Mouse (Mus musculus): ENCODE data around the gene Dgkb. TPM values are rescaled to one million over a fixed set of nuclear protein-coding genes. Genes with fewer than 3 reads are reported as not detected.

The Dgkb gene
- not detected in 2 replicates for total RNA-seq (2017)

DNA sequence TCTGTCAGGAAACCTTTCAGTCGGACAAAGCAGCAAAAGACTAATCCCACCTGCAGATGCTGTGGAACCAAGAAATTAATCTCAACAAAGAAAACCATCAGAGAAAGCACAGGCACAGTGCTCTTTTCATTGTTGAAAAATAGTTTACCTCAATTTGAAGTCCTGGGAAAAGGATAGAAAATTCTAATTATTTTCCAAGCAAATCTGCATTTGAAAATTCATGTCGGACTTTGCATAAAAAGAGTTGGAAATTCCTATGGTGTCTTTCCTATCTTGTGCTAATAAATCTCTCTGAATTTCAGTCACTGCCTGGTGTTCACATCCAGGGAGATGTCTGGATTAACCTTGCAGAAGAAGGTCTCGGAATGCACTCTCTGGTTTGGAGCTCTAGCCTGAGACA is at the start of gene Dgkb:
Gene Dgkb (plus strand): TSS at position 301 of the 400 bp plus-strand sequence.
- ATAC-seq (replicated peaks in 1 of 2; ENCODE audit: insufficient read depth in 1 of 2, low FRiP score in 2 of 2, low TSS enrichment in 1 of 2, low read depth in 1 of 2, poor library complexity in 2 of 2, severe bottlenecking in 2 of 2): no peak

DNA sequence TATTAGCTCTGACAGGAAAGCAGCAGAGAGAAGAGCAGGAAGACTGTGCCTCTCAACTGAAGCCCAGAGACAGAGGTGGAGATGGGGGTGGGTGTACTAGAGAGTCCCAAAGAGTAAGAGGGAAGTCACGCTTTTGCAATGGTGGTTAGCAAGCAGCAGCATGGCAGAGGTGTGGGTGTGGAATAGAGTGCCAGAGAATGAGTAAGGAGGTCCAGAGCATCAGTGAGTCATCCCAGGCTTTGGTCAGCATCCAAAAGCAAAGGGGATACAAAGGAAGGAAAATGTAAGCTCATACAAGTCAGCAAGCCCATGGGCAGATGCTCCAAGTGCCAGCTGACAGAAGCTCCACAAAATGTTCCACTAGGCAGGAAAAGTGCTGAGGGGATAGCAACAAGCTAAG is 47.7 kb upstream of the Dgkb start:
- no peak for ATAC-seq (replicated peaks in 1 of 2; ENCODE audit: insufficient read depth in 1 of 2, low FRiP score in 2 of 2, low TSS enrichment in 1 of 2, low read depth in 1 of 2, poor library complexity in 2 of 2, severe bottlenecking in 2 of 2)

DNA sequence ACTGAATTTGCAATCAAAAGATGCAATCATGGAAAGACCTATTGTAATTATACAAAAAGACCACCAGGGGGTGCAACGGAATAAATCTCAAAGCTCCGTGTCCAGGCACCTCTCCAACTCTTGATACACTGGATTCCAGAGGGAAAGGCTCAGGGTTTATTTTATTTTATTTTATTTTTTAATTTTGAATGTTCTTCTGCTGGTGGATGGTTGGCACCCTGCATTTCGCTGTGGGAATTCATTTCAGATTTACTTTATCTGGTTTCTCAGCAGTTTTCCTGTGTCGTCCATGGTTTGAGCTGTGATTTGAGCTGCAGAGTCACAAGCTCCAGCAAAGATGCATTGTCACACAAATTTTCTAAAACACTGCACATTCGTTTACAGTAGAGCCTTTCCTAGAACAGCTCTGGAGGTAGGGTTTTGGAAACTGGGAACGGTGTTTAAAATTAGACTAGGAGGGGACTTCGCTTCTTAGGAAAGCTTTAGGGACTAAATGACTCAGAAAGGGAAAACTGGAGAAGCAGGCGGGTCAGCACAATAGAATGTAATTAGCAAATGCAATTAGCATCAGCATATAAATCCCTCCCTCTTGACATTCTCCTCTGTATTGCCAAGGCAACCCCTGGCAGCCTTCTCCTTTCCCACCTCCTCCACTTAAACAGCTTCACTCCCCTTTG is 43.7 kb upstream of the Dgkb start:
- no peak; a peak in 1 of 4 replicates for ATAC-seq (replicated peaks in 1 of 2; ENCODE audit: insufficient read depth in 1 of 2, low FRiP score in 2 of 2, low TSS enrichment in 1 of 2, low read depth in 1 of 2, poor library complexity in 2 of 2, severe bottlenecking in 2 of 2)

DNA sequence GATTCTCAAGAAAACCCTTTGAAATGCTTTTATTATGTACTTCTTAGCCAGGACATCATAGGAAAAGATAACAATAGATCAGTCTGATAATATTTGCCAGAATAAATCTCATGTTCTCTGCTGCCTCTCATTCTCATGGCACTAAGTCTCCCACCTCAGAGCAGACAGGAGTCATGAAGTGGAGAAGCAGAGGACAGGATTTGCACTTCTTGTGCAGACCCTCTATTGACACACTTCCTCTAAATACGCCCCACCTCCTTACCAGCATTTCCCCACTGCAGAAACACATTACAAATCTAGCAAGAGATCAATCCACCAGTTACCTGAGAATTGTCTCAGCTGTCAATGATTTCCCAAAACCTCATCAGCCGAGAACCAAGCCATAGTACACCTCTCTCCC is 42.9 kb upstream of the Dgkb start:
- no peak; a peak in 1 of 4 replicates for ATAC-seq (replicated peaks in 1 of 2; ENCODE audit: insufficient read depth in 1 of 2, low FRiP score in 2 of 2, low TSS enrichment in 1 of 2, low read depth in 1 of 2, poor library complexity in 2 of 2, severe bottlenecking in 2 of 2)

DNA sequence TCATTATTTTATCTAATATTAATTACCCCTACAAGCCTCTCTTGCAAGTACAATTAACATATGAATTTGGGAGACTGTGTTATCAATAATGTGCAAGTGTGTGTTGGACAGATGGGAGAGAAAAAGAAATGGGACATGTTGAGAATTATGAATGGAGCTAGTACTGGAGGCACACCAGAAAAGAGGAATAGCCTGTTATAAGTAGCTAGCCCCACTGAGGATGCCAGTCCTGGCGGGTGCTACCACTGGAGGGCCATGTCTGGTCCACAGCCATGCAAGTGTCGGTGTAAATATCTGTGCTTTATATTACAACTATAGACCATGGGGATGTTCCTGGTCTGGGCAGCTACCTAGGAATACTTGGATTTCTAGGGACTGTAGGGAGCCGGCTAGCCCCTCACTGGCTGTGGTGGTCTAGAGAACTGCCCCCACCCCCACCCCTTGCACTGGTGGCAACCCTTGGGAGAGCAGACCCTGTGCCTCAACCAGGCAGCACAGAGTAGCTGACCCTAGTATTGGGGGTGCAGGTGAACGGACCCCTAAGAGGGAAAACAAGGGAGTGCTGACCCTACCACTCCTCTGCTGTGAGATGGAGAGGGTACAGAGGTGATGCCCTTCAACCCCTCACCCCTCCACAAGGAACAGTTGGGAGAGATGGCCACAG is 21.1 kb upstream of the Dgkb start:
- no peak for ATAC-seq (replicated peaks in 1 of 2; ENCODE audit: insufficient read depth in 1 of 2, low FRiP score in 2 of 2, low TSS enrichment in 1 of 2, low read depth in 1 of 2, poor library complexity in 2 of 2, severe bottlenecking in 2 of 2)

DNA sequence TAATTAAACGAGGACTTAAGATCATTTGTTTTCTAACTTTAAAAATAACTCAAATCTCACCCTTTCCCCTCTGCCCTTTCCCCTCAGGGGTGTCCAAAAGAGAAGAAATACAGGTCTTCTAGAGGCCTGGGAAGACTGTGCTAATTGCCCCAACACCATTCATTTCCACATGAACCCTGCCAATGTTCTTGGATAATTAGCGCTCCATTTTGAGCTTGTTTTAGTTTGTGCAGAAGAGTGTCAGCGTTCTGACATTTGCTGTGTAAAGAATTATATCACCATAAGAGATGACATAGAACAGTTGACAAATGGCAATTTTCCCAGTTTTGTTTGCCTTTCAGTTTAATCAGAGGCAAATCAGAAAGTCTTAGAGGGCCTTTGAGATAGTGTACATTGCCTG is 3.4 kb upstream of the Dgkb start:
- ATAC-seq (replicated peaks in 1 of 2; ENCODE audit: insufficient read depth in 1 of 2, low FRiP score in 2 of 2, low TSS enrichment in 1 of 2, low read depth in 1 of 2, poor library complexity in 2 of 2, severe bottlenecking in 2 of 2): no peak

DNA sequence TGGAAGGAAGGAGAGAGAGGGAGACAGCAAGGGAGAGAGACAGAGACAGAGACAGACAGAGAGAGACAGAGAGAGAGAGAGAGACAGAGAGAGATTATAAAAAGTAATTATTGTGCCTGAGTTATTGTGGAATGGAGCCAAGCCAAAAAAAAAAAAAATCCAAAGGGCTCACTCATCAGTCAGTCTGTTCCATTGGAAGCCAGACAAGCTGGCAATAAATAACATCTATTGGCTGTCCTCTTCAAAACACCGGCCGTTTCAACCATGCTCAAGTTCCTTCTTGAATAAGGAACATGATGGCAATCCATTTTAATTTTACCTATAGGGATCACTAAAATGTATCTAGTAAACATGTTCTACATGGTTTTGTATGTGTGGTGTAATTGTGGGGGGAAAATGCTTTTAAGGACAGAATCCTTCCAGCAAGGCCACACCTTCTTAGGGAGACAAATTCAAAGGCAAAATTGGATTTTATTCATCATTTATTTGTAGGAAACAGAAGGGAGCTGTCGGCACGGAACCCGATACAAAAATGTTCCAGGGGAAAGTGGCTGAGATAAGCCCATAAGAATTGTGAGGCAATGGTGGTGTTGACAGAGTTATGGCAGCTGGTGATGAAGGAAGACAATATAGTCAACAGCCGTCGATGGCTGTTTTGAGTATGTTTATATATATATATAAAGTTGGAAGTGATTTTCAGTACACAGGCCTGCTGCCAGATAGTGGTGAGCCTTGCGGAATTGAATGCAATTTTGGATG is 3.7 kb downstream of the Dgkb start:
- no peak for ATAC-seq (replicated peaks in 1 of 2; ENCODE audit: insufficient read depth in 1 of 2, low FRiP score in 2 of 2, low TSS enrichment in 1 of 2, low read depth in 1 of 2, poor library complexity in 2 of 2, severe bottlenecking in 2 of 2)

DNA sequence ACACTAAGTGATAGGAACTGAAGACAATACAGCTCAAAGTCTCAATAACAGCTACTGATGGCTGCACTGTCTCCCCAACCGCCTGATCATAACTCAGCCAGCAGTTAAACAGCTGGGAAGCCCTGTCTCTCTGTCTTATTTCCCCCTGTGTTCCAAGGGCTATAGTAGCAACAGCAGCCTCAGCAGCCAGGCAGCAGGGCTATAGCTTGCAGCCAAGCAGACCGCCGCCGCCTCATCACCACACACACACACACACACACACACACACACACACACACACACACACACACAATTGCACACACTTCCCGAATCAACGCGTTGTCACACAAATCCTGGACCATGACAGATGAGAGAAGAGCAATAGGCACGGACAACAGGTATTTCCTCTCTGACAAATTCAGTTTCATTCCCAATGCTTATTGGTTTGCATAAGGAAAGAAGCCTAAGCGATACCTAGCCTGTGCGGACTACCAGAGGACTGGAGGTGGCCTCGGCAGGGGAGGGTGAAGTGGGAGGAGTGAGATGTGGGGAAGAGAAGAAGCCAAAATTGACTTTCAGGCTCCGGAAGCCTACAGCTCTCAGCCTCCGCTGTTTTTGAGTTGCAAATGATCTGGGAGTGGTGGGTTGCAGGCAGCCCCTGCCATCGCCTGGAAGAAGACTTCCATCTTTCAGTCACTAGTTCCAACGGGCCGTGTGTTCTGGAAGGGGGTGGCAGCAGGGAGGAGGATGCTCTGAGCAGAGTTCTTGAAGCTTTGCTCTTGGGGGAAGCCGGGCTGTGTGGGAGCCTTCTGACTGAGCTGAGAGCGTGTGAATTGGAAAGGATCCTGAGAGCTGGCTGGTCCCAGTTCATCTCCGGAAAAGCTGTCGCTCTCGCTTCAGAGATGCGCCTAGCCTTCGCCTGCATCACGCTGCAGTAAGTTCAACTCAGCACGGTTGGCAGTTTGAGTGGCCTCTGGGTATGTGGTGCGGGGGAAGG is 62.8 kb downstream of the Dgkb start:
- peak; percentile 66 to 77 for ATAC-seq (replicated peaks in 1 of 2; ENCODE audit: insufficient read depth in 1 of 2, low FRiP score in 2 of 2, low TSS enrichment in 1 of 2, low read depth in 1 of 2, poor library complexity in 2 of 2, severe bottlenecking in 2 of 2)

DNA sequence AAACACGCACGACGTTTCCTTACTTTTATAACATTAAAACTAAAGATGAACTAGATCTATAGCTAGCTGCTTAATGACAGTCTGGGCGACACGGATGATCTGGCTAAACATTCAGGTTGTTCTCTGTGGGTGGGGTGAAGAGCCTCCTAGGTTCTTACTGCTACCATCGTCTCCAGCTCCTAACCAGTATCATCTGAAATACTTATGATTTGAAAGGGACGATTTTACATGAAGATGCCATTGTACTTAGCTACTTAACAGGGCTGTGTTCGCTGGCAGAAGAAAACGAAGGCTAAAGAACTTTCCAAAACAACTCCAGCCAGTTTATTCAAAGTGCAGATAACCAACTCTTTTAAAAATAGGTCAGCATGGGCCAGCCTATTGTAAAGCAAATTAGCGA is 63.9 kb downstream of the Dgkb start:
- ATAC-seq (replicated peaks in 1 of 2; ENCODE audit: insufficient read depth in 1 of 2, low FRiP score in 2 of 2, low TSS enrichment in 1 of 2, low read depth in 1 of 2, poor library complexity in 2 of 2, severe bottlenecking in 2 of 2): no peak

DNA sequence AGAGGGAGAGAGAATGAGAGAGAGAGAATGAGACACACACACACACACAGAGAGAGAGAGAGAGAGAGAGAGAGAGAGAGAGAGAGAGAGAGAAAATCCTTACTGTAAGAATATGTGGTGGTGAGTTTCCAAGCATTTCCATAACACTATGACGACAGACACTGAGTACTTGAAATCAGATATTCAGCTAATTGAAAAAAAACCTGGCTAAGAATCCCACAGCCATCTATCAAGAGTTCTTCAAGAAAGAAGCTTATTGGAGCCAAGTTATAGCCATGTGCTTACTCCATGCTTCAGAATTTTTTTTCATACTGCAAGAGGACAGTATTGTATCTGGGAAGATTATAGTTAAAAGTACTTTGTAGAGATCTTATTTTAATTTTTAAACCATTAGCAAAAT is 65.3 kb downstream of the Dgkb start:
- no peak for ATAC-seq (replicated peaks in 1 of 2; ENCODE audit: insufficient read depth in 1 of 2, low FRiP score in 2 of 2, low TSS enrichment in 1 of 2, low read depth in 1 of 2, poor library complexity in 2 of 2, severe bottlenecking in 2 of 2)

DNA sequence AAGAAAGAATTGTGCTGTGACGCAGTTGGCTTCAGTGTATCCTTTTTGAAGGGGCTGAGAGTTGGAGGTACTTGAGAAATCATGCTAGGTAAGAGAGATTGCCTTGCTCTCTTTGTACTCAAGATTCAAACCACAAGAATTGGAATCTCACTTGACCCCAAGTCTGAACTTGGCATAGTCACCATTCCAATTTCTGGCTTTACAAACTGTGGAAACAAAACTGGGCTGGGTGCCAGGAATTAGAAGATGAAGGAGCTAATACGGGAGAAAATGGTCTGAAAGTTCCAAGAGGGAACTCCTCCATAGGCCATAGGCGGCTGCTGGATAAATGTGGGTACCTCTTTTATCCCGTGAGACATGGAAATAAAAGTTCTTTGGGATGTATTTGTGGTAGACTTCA is 66.3 kb downstream of the Dgkb start:
- ATAC-seq (replicated peaks in 1 of 2; ENCODE audit: insufficient read depth in 1 of 2, low FRiP score in 2 of 2, low TSS enrichment in 1 of 2, low read depth in 1 of 2, poor library complexity in 2 of 2, severe bottlenecking in 2 of 2): no peak

DNA sequence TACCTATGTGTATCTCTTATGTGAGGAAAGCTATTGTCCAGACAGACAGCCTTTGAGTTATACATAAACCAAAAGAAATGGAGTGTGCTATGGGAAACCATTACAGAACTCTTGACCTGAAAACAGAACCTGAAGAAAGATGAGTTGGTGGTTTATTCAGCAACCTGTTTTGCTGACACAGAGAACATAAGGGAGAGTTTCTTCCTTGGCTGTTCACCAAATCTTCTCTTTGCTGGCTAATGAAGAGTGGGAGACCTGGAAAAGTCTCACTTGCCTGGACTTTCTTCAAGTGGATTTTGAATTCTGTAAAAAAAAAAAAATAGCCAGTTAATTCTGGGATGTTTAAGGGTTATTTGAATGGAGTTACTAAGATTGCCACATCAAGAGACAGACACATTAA is 71.1 kb downstream of the Dgkb start:
- ATAC-seq (replicated peaks in 1 of 2; ENCODE audit: insufficient read depth in 1 of 2, low FRiP score in 2 of 2, low TSS enrichment in 1 of 2, low read depth in 1 of 2, poor library complexity in 2 of 2, severe bottlenecking in 2 of 2): no peak

DNA sequence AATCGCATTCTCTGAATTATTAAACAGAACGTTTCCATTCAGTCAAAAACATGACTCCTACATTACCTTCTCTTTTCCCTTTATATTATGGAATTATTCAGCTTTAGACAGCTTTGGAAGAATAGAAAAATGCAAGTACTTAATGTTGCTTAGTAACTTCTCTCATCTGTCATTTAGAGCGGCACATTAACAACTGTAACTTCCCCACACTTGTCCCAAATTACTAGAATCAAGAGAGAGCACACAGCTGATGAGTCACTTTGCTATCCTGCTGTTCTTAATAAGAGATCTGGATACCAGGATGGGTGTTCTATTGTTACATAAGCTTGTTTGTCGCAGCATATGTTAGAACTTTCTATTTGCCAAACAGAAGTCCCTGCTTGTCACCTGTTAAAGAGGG is 71.9 kb downstream of the Dgkb start:
- no peak for ATAC-seq (replicated peaks in 1 of 2; ENCODE audit: insufficient read depth in 1 of 2, low FRiP score in 2 of 2, low TSS enrichment in 1 of 2, low read depth in 1 of 2, poor library complexity in 2 of 2, severe bottlenecking in 2 of 2)

DNA sequence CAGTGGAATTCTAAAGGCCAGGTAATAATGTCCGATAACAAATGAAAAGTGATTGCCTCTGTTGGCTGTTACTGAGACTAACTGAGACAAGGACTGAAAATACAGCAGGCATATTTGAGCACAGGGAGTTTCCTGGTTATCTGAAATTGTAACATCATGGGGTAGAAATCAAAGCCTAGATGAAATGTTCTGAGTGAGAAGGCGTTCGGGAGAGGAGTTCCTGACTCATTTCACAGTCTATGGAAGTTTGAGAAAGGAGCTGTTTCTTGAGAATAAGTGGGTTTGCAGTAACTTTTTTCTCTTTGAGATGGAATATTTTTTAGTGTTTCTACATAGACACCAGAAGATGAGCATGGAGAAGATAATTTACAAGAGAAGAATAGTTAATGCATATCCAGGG is 73.8 kb downstream of the Dgkb start:
- no peak for ATAC-seq (replicated peaks in 1 of 2; ENCODE audit: insufficient read depth in 1 of 2, low FRiP score in 2 of 2, low TSS enrichment in 1 of 2, low read depth in 1 of 2, poor library complexity in 2 of 2, severe bottlenecking in 2 of 2)

DNA sequence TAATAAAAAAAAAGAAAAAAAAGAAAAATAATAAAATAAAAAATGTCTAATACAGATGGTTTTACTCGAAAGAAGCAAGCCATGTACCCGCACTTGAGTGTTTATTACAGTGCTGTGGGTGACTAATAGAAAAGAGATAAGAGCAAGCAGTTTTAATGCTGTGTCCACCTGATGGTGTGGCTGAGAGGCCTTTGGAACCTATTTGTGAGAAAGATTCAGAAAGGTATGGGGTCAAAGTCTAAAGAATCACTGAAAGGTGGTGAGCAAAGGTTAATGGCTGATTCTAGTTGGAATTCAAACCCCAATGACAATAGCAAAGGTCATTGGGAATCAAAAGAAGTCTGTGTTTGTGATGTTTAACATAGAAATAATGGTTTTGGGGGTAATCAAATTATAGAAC is 124.6 kb downstream of the Dgkb start:
- no peak for ATAC-seq (replicated peaks in 1 of 2; ENCODE audit: insufficient read depth in 1 of 2, low FRiP score in 2 of 2, low TSS enrichment in 1 of 2, low read depth in 1 of 2, poor library complexity in 2 of 2, severe bottlenecking in 2 of 2)

DNA sequence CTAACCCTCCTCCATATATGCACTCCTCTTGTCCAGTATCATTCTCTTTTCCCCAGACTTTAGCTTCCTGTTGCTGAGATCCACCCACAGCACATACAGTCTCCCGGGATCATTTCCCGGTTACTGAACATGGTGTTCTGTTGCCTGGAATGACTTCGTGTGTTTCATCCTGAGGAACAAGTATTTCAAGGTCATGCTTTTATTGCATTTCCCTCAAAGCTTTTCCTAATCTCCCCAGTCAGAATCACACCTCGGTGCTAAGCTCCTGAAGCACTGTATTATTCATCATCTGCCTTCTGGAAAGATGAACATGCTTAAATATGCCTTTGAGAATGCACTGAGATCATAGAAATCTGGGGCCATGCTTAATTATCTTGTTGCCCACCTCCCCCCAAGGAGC is 138.7 kb downstream of the Dgkb start:
- ATAC-seq (replicated peaks in 1 of 2; ENCODE audit: insufficient read depth in 1 of 2, low FRiP score in 2 of 2, low TSS enrichment in 1 of 2, low read depth in 1 of 2, poor library complexity in 2 of 2, severe bottlenecking in 2 of 2): no peak

DNA sequence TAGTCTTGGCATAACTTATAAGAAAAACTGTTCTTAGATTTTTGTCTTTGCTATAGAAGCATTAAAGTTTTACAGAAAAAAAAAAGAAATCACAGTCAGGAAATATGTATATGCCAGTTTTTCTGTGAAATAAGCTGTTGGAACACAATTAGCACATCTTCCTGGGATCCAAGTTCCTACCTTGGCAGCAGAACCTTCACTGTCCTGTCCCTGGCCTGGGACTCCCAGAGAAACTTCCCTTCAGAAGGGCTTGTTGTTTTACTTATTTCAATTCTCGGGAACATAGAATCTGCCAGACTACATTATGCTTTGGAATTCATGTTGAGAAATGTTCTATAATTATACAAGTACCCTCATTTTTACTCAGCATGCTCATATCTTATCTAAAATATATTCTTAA is 154.0 kb downstream of the Dgkb start:
- ATAC-seq (replicated peaks in 1 of 2; ENCODE audit: insufficient read depth in 1 of 2, low FRiP score in 2 of 2, low TSS enrichment in 1 of 2, low read depth in 1 of 2, poor library complexity in 2 of 2, severe bottlenecking in 2 of 2): no peak

All from hematopoietic stem cell, adult 5-6 weeks (primary cell).